Mouse (Mus musculus) G1E (cell line): ENCODE data around the gene Sarnp. TPM values are rescaled to one million over a fixed set of nuclear protein-coding genes. Genes with fewer than 3 reads are reported as not detected.

Source experiments
- ATAC-seq: 2 replicates; pipeline ENCODE4 v1.8.0; 2016; ENCODE audit warnings: mild to moderate bottlenecking; ENCODE audit not compliant: insufficient number of reproducible peaks, poor library complexity, low FRiP score, severe bottlenecking; ENCODE audit errors: extremely low read depth
- DNase-seq: peaks from one replicate; pipeline ENCODE4 v3.0.0; 2012; ENCODE audit warnings: low spot score
- H3K27me3 ChIP-seq: 2 replicates; pipeline ENCODE4 v1.6.1; 2012; ENCODE audit warnings: mild to moderate bottlenecking, low read length, inconsistent platforms; ENCODE audit not compliant: insufficient read depth
- H3K36me3 ChIP-seq: replicated peaks from 2 replicates; pipeline ENCODE3; 2012; ENCODE audit warnings: mild to moderate bottlenecking, inconsistent platforms
- H3K4me1 ChIP-seq: 2 replicates; pipeline ENCODE4 v1.6.1; 2012; ENCODE audit warnings: low read depth, low read length, inconsistent platforms, mixed read lengths; ENCODE audit not compliant: insufficient read depth
- H3K4me3 ChIP-seq: 2 replicates; pipeline ENCODE4 v1.5.1; 2012; ENCODE audit warnings: low read depth, mild to moderate bottlenecking, inconsistent platforms, low read length, moderate library complexity, mixed read lengths
- H3K9me3 ChIP-seq: replicated peaks from 2 replicates; pipeline ENCODE4 v1.6.1; 2012; ENCODE audit warnings: inconsistent platforms
- CTCF ChIP-seq: IDR thresholded peaks from 2 replicates; pipeline ENCODE4 v1.5.1; 2012; ENCODE audit warnings: low read depth, low read length, inconsistent platforms, mixed read lengths
- GATA1 ChIP-seq: IDR thresholded peaks from 2 replicates; pipeline ENCODE4 v1.6.1; 2012; ENCODE audit warnings: borderline replicate concordance, low read length, inconsistent platforms, mixed read lengths
- GATA2 ChIP-seq: IDR thresholded peaks from 2 replicates; pipeline ENCODE4 v1.6.1; 2012; ENCODE audit warnings: low read depth, low read length, inconsistent platforms, borderline replicate concordance
- POLR2AphosphoS5 ChIP-seq: IDR thresholded peaks from 2 replicates; pipeline ENCODE4 v1.6.1; 2012; ENCODE audit warnings: low read depth, low read length, inconsistent platforms; ENCODE audit not compliant: insufficient replicate concordance
- TAL1 ChIP-seq: conservative IDR thresholded peaks from 2 replicates; pipeline ENCODE4 v1.6.1; 2012; ENCODE audit warnings: low read depth, low read length, inconsistent platforms, mixed read lengths
- polyA plus RNA-seq: library from polyadenylated mRNA; stranded (reverse); fragments of >175 nt; gene quantifications from 2 replicates; pipeline ENCODE4 v1.2.3, GENCODE M21; 2012
- total RNA-seq, 2 experiments: library from RNA; stranded (forward) in 1 of 2; stranded (reverse) in 1 of 2; fragments of 200-1000 nt in 1 of 2; fragments of >200 nt in 1 of 2; fragmentation: Nextera tagmentation in 1 of 2; gene quantifications; 2 replicates each; pipeline ENCODE4 v1.2.3; 2014 to 2017

Sarnp gene
- total and polyA plus RNA-seq, 3 experiments: 19.9 to 154 (median 144) TPM

GRCm38 (mm10) chr10:128878811-128879210, 61.7 kb downstream of the Sarnp start:
- no peak for ATAC-seq
- Histone ChIP-seq H3K9me3 (no peaks in the 10 kb centered on the region), H3K4me3 (no peak overlapping the region), H3K36me3 (peaks cover 65% of the 10 kb centered on the region), H3K4me1 (no peaks in the 10 kb centered on the region), H3K27me3 (no peaks in the 10 kb centered on the region)
- no peak for TF ChIP-seq TAL1
- TF ChIP-seq CTCF: no peak
- no peak for TF ChIP-seq POLR2AphosphoS5
- no peak for TF ChIP-seq GATA2
- no peak for TF ChIP-seq GATA1
- no peak for DNase-seq

GRCm38 (mm10) chr10:128882067-128882466, 64.9 kb downstream of the Sarnp start:
- Histone ChIP-seq H3K9me3 (no peaks in the 10 kb centered on the region), H3K36me3 (peaks cover 38% of the 10 kb centered on the region), H3K27me3 (peaks cover 11% of the 10 kb centered on the region; the same call in 1 of the 2 replicates), H3K4me3 (no peak overlapping the region), H3K4me1 (no peaks in the 10 kb centered on the region)
- DNase-seq: no peak
- ATAC-seq: no peak
- no peak for TF ChIP-seq GATA2
- no peak for TF ChIP-seq POLR2AphosphoS5
- TF ChIP-seq GATA1: no peak
- TF ChIP-seq TAL1: no peak
- no peak for TF ChIP-seq CTCF

GRCm38 (mm10) chr10:128888941-128889827, 72.1 kb downstream of the Sarnp start:
- peaks cover 21% of the 10 kb centered on the region for H3K4me1 ChIP-seq
- no peaks in the 10 kb centered on the region for H3K9me3 ChIP-seq
- TF ChIP-seq CTCF (no peak), POLR2AphosphoS5 (no peak), TAL1 (no peak), GATA2 (no peak), GATA1 (no peak)
- H3K4me3 ChIP-seq: no peak overlapping the region; the same call in 1 of the 2 replicates
- DNase-seq (no peak), ATAC-seq (peak; percentile 15; the same call in 1 of the 2 replicates)
- peaks cover 54% of the 10 kb centered on the region for H3K27me3 ChIP-seq
- no peaks in the 10 kb centered on the region for H3K36me3 ChIP-seq

GRCm38 (mm10) chr10:128889846-128890245, 72.7 kb downstream of the Sarnp start:
- no peaks in the 10 kb centered on the region for H3K36me3 ChIP-seq
- ATAC-seq (no peak), DNase-seq (no peak)
- H3K9me3 ChIP-seq: no peaks in the 10 kb centered on the region
- no peak overlapping the region for H3K4me3 ChIP-seq
- H3K4me1 ChIP-seq: peaks cover 21% of the 10 kb centered on the region
- TF ChIP-seq TAL1: no peak
- TF ChIP-seq POLR2AphosphoS5: no peak
- no peak for TF ChIP-seq GATA2
- TF ChIP-seq CTCF: no peak
- no peak for TF ChIP-seq GATA1
- peaks cover 59% of the 10 kb centered on the region for H3K27me3 ChIP-seq

GRCm38 (mm10) chr10:128890383-128891295, 73.5 kb downstream of the Sarnp start:
- no peaks in the 10 kb centered on the region for H3K9me3 ChIP-seq
- peaks cover 58% of the 10 kb centered on the region for H3K27me3 ChIP-seq
- ATAC-seq (no peak), DNase-seq (no peak)
- TF ChIP-seq TAL1 (no peak), POLR2AphosphoS5 (no peak), GATA2 (no peak), GATA1 (no peak), CTCF (no peak)
- H3K4me1 ChIP-seq: peaks cover 26% of the 10 kb centered on the region
- no peaks in the 10 kb centered on the region for H3K36me3 ChIP-seq
- H3K4me3 ChIP-seq: peak overlapping the region; percentile 66; the same call in 1 of the 2 replicates
